Mouse (Mus musculus): Measurements from ENCODE around the gene Gpr107. TPM values are rescaled to one million over a fixed set of nuclear protein-coding genes. Genes with fewer than 3 reads are reported as not detected.

Gene Gpr107
- total RNA-seq (2022), result 10 to 100 TPM; 47.0 to 55.6 (median 48.1) TPM

DNA sequence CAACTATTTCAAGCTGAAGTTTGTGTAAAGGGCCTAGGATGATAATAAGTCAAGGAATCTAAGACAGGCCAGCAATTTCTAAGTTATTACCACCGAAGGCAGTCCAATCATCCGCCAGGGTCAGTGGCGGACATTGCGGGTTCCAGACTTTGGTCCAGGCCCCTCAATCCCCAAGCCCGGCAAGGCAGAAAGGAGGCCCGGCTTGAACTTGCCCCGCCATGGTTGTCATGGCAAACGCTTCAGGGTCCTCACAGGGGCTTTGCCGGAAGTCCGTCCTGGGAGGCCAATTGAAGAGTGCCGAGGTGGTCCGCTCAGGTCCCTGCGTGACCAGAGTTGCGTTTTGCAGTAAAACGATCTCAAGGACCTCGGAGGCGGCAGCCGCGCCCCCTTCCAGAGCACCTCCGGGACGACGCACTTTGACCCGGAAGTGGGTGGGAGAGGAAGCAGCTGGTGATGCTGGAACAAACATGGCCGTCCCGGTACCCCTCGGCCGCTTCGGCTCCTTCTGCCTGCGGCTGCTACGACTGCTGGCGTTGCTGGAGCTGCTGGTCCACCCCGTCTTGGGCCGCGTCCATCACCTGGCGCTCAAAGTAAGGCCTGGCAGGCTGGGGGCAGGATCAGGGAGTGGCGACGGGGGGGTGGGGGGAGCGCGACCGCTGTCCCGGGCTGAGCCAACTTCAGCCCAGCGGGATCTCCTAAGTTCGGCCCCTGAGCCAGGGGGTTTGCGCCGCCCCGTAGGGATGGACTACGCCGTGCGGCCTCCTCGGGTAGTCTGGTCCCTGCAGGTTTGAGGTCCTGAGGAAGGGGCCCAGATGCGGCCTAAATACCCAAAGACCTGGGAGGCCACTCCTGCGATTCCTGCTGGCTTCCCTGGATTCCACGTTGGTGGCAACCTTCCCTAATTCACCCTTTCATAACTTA lies at the start of gene Gpr107:
Gpr107 (plus strand) TSS at position 425 of the 921 bp plus-strand sequence.
- DNase-seq (ENCODE audit: low spot score in 2 of 2), result peak; percentile 66 to 76

DNA sequence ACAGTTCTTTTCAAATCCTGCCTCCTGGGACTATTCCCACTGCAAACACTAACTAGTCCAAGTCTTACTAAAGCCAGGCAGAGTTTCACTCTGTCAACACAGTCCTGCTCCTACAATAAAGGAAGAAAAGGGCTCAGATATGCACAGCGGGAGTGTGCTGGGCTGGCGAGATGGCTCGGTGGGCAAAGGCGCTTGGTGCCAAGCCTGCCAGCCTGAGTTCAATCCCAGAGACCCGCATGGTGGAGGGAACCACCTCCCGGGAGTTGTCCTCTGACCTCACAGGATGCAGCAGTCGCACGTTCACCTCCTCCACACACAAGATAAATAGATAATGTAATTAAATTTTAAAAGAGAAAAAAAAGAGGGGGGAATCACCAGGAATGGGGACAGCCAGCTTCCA lies 48.8 kb upstream of the Gpr107 start:
- no peak for DNase-seq (ENCODE audit: low spot score in 2 of 2)

DNA sequence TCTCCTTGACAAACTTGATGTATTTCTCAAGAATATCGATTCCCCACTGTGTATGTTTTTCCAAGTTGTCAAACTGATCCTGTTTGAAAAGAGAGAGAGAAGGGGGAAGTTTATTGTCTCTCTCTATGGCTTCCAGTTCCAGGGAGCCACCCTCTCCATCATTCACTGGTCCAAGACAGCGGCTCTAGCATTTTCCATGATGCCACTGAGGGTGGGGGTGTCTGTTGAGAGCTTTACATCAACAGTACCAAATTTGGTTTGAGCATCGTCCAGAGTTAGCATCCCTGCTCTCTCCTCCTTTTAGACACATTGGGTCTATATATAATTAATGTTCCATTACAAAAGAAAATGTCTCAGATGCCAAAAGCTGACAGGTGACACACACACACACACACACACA lies 46.8 kb upstream of the Gpr107 start:
- DNase-seq (ENCODE audit: low spot score in 2 of 2), result no peak

DNA sequence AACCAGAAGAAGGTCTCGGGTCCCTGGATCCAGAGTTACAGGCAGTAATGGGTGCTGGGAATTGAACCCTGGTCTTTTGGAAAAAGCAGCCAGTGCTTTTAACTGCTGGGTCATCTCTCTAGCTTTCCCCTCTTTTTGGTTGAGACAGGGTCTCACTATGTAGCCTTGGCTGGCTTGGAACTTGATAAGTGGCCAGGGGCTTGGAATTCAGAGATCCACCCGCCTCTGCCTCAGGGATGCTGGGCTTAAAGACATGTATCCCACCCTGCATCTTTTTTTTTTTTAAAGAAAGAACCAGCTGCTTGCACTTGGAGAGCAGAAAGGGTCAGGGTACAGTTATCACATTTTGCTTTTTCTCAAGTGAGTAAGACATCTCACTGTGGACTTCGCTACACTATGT lies 46.1 kb upstream of the Gpr107 start:
- no peak for DNase-seq (ENCODE audit: low spot score in 2 of 2)

DNA sequence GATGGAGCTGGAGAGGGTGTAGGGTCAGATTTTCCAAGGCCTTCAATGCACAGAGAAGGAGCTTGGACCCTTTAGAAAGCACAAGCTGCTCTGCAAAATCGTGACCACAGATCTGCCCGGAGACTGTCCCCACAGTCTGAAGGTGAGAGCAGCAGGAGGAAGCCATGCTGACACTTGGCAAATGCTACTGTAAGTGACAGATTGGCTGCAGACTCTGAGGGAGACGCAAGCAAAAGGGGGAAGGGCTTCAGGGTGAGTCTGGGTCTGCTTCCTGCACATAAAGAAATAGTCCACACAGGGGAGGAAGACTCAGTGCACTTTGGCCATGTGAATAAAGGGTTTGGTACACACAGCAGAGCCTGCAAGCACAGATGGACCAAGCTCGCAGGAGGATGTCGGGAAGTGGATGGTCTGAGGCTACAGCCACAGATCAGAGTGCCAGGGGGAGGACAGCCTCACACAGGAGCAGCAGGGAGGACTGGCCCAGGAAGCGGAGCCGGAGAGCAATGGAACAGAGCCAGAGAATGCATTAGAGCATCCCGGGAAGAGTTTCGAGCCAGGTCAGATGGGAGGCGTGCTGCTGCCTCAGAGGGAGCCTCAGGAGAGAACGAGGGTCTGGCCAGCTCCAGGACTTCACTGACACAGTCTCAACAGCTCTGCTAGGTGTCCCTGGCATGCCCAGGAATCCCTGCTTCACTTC lies 45.3 kb upstream of the Gpr107 start:
- DNase-seq (ENCODE audit: low spot score in 2 of 2), result no peak

DNA sequence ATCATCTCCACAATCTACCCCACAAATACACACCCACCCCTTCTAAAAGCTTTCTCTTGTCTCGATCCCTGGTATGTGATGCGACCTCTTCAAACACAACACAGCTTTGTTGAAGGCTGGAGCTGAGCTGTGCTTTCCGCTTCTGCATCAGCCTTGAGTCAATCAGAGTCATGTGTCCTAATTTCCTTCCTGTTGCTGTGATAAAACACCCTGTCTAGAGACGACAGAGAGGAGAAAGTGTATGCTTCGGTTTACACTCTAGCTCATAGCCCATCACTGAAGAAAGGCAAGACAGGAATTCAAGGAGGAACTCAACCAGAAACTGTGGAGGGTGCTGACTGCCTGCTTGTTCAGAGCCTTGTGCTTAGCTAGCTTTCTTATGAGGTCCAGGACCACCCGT lies 43.9 kb upstream of the Gpr107 start:
- no peak for DNase-seq (ENCODE audit: low spot score in 2 of 2)

DNA sequence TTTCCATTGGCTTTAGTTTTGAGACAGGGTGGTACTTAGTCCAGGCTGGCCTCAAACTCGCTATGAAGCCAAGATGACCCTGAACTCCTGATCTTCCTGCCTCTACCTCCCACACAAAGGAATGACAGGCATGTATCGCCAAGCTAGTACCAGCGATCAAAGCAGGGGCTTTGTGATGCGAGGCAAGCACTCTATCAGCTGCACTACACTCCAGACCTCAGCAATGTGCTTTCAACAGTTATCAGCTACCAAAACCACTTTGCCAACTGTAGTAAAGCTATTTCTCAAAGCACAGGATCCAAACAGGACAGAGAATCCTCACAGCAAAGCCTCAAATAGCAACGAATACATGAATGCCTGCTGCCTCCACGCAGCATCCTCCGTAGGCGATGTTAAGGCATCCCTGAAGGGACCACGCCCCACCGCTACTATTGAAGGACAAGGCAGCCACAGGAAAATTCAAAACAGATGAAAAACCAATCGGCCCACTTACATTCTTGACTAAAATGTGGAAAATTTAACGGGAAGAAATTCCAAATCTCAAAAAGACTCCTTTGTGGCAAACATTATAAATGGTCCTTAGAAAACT lies 42.1 kb upstream of the Gpr107 start:
- DNase-seq (ENCODE audit: low spot score in 2 of 2), result no peak

DNA sequence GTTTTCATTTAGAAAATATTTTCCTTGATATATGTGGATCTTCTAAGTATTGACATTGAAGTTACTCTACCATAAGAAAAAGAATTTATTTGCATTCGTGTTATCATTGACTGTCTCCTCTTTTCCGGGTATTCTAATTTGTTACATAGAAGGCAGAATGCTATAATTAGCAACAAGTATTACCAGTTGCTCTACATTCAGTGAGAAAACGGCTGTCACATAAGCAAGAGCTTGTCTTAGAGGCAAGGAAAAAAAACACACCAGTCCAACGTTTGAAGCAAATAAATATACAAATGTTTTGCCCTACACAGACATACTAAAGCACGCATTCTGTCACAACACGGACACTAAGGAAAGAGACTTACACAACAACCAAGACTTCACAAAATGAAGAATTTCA lies 40.4 kb upstream of the Gpr107 start:
- DNase-seq (ENCODE audit: low spot score in 2 of 2), result no peak

DNA sequence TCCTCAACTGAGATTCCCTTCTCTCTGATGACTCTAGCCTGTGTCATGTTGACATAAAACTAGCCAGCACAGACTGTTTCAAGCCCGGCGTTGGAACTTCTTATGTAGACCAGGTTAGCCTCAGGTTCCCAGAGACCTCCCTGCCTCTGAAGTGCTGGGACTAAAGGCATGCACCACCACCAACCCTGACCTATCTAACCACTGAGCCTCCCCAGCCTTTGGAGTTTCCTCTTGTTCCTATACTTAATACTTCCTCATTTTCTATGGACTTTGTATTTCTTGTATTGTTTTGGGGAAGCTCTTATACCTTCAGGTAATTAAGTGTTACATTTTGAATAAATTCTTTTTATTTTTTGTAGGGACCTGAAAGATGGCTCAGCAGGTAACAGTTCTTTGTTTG lies 37.9 kb upstream of the Gpr107 start:
- no peak for DNase-seq (ENCODE audit: low spot score in 2 of 2)

DNA sequence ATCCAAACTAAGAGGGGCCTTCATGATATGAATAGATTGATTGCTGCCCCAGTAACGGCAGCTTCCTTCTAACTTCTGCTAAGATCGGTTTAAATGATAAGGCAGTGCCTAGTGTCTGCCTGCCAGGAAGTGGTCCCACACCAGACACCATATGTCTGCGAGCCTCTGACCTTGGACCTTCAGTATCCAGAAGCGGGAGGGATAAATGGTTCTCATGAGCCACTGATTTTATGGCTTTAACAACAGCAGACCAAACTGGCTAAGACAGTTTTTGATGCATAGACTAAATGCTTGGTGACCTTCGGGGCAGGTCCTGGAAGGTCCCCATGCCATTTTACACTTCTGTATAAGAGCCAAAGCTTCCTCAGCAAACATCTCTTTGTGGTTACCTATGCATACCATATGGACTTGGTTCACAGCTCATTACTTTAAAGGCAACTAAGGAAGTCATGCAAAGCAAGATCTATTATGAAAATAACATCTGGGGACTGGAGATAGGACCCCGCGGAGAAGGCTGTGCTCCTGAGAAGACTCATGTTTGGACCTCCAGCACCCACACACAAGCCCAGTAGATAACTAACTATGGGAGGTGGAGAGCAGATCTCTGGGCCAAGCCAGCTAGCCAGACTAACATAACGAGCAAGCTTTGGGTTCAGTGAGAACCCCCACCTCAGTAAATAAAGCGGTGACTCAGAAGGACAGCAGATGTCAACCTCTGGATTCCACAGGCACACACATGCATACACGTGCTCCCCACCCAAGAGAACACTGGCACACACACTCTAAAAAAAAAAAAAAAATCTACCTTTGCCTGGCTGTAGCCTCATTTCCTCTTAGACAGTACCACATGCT lies 36.8 kb upstream of the Gpr107 start:
- DNase-seq (ENCODE audit: low spot score in 2 of 2), result no peak

DNA sequence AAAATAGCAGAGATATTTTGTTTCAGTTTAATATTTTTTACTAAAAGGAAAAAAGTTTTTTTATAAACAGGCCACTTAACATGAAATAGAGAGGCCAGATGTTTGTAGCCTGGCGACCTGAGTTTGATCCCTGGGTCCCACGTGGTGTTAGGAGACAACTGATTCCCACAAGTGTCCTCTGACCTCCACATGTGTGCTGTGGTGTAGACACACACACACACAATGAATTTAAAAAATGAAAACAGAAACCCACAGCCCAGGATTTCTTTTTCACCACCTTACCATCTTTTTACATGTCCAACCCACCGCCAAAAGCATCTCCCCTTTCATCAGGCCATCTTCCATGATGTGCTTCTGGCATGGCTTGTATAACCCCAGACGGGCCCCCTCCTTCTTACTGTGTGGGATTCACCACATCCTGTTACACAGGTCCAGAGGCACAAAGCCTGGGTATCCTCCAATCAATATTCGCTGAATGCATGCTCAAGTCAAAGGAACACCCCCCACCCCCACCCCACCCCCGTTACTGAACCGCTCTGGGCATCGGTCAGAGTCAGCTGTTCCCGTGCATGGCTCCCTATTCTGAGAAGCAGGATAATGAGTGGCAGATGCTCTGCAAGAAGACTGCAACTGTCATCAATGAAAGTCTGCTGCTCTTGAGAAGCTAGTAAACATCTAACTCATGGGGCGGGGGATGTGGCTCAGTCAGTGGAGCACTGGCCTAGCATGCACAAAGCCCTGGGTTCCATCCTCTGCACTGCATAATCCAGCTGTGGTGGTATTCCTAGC lies 36.0 kb upstream of the Gpr107 start:
- no peak for DNase-seq (ENCODE audit: low spot score in 2 of 2)

DNA sequence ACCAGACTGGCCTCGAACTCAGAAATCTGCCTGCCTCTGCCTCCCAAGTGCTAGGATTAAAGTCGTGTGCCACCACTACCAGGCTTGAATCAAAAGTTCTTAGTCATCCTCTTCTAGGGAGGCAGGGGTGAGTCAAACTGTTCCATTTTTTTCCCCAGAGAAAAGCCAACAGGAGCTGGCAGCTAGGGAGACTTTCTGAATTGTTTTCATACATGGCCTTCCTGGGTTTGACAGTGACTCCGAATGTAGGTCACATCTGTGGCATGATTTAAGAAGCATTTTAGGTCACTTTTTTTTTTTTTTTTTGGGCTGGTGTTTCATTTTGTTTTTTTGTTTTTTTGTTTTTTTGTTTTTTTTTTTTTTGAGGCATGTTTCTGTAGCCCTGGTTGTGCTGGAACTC lies 33.9 kb upstream of the Gpr107 start:
- no peak for DNase-seq (ENCODE audit: low spot score in 2 of 2)

DNA sequence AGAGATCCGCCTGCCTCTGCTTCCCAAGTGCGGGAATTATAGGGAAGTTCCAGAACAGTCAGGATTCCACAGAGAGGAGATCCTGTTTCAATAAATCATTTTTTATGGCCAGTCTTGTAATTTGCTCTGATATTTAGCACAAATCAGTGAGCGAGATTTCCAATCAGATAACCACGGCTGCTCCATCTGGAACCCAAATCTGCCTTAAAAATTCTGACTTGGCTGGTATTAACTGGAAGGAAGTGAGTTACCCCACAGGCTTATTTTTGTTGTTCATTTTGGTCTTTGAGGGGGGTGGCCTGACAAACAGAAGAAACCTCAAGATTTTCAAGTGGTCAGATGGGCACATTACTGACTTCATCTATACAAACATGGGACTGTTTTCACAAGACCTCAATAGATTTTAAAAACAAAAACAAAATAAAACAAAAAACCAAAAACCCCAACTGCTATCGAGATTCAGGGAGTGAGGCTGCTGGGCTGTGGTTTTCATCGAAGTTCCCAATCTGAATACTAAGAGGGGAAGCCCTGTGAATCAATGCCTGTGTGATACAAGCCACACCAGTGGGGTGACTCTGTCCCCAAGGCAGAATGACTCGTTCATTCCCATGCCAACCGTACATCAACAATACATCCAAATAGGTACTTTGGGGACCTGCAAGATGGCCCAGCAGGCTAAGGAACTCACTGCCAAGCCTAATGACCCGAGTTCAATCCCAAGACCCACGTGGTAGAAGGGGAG lies 33.3 kb upstream of the Gpr107 start:
- no peak for DNase-seq (ENCODE audit: low spot score in 2 of 2)

DNA sequence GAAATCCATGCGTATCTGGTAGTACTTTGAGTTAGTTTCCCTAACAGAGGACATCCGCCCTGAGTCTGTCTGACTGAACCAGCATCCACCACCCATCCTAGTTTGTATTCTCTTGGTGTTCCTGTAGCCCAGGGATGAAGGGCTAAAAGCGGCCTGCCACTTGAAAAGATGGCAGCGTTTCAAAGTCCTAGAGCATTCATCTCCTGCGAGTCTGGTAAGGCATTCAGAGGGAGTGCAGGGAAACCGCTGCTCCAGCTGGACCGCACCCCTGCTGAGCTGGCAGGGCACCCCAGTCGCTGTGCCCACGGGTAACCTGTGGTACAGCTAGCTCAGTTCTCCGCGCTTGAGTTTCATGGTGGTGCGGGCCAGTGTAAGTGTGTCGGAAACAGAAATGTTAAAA lies 32.3 kb upstream of the Gpr107 start:
- DNase-seq (ENCODE audit: low spot score in 2 of 2), result peak; percentile 38 to 76

DNA sequence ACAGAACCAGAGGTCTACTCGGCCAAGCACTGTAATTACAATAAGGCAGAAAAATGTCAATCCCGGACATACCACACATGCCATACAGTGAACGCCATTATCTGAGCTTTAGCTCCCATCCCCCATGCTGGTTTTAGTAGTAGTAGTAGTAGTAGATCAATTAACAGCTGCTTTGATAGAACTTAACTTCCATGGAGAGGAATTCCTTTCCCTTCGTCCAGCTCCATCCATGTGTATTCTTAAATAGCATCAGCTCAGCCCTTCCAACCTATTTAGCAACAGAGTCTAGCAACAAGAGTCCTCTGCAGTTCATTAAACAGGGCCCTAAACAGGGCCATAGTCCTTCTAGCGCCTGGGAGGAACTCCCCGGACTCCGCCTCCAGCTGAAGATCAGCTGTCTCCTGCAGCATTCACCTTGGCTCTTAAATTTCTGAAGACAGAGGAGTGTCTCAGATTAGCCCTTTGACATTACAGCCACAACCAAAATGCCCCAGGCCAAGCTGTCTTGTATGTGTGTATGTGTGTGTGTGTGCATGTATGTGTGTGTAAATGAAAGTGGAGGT lies 30.9 kb upstream of the Gpr107 start:
- DNase-seq (ENCODE audit: low spot score in 2 of 2), result no peak

DNA sequence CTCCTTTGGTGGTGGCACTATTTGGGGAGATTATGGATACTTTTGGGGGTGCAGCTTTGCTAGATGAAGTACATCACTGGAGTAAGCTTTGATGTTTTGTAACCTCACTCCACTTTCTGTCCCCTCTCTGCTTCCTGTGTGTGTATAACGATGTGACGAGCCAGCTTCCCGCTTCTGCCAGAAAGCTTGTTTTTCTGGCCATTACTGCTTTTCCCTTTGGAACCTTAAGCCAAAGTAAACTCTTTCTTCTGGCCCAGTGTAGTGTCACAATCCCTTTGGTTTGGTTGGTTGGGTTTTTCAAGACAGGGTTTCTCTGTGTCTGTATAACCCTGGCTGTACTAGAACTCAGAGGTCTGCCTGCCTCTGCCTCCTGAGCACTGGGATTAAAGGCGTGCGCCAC lies 29.3 kb upstream of the Gpr107 start:
- DNase-seq (ENCODE audit: low spot score in 2 of 2), result no peak

DNA sequence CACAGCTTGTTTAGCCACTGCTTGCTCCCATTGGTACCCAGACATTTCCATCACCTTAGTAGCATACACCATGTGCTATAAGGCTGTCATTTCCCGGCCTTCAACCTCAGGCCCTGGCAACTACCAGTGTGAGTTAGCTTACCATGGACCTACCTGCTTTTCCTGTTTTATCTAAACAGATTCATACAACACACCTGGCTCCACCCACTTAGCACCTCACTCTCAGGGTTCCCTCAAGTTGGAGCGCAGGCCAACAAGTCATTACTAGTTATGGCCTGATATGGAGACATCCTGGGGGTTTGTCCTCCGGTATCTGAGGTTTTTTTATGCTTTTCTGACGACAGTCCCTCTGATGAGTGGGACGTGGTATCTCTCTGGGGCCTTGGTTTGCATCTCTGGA lies 28.6 kb upstream of the Gpr107 start:
- no peak for DNase-seq (ENCODE audit: low spot score in 2 of 2)

DNA sequence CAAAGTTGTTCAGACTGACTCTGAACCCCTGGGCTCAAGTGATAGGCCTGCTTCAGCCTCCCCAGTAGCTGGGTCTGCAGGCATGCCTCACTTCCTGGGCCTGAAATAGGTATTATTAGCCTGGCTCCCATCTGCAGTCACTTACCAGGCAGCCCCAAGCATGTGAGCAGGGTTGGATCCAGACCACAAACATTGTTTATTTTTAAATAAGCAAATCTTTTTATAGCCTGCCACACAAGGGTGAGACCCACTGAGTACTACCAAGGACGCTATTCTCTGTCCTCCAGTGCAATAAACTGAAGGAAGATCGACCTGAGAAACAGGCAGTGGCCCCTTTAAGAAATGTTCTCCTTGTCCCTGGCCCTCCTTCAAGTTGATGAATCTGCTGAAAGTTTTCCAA lies 27.4 kb upstream of the Gpr107 start:
- no peak for DNase-seq (ENCODE audit: low spot score in 2 of 2)

DNA sequence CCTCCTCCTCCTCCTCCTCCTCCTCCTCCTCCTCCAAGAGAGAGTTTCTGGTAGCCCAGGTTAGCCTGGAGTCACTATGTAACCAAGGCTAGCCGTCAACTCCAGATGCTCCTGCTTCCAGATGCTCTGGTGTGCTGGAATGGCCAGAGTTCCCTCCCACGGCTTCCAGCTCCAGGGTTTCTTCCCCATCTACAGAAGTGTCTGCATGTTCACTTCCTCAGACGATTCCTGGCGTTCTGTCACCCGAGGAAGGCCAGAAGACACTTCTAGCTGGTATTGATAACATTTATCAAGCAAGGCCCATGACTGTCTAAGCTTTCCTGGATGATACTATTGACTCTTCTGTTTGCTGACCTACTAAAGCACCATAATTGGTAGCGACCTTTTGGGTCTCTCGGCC lies 27.0 kb upstream of the Gpr107 start:
- DNase-seq (ENCODE audit: low spot score in 2 of 2), result no peak

DNA sequence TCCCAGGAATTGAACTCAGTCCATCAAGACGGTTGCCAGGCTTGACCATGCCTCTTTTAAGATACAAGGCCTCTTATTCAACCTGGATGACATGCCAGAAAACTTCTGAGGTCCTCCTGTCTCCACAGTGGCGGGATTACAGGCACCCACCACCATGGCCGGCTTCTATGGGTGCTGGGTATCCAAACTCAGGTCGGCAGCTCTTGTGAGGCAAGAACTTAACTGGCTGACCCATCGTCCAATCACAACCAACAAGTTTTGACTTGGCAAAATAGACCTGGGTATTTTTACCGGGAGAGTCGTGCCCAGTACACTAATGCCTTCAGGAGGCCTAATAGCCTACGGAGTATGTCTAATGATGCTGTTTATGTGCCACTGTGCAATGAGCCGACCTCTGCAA lies 26.1 kb upstream of the Gpr107 start:
- no peak for DNase-seq (ENCODE audit: low spot score in 2 of 2)
